Mouse (Mus musculus) CH12.LX (cell line): ENCODE data around the gene Oprd1. TPM values are rescaled to one million over a fixed set of nuclear protein-coding genes. Genes with fewer than 3 reads are reported as not detected.

Source experiments
- DNase-seq: peaks from one replicate; pipeline ENCODE4 v3.0.0-alpha.2; 2013; ENCODE audit errors: extremely low read depth
- H3K27ac ChIP-seq: 2 replicates; pipeline ENCODE4 v1.5.1; 2012; ENCODE audit warnings: low read depth, mild to moderate bottlenecking, control low read depth, moderate library complexity; ENCODE audit not compliant: insufficient read depth
- H3K27me3 ChIP-seq: replicated peaks from 2 replicates; pipeline ENCODE3; 2012; ENCODE audit warnings: inconsistent platforms
- H3K36me3 ChIP-seq, 2 experiments: replicated peaks in 1 of 2; 2 replicates each; pipeline versions ENCODE3 to v1.6.1; 2012; ENCODE audit warnings: inconsistent platforms in 1 of 2, low read length in 1 of 2, mild to moderate bottlenecking in 1 of 2, mixed read lengths in 1 of 2, moderate library complexity in 1 of 2; ENCODE audit not compliant: control insufficient read depth in 1 of 2, insufficient read depth in 1 of 2
- H3K4me1 ChIP-seq, 2 experiments: 2 replicates each; pipeline ENCODE4 v1.6.1; 2012; ENCODE audit warnings: inconsistent platforms in 1 of 2, moderate library complexity in 1 of 2; ENCODE audit not compliant: insufficient read depth in 2 of 2, control insufficient read depth in 1 of 2
- H3K4me2 ChIP-seq: 2 replicates; pipeline ENCODE4 v1.6.1; 2012; ENCODE audit warnings: low read depth, mild to moderate bottlenecking, control low read depth; ENCODE audit not compliant: poor library complexity, insufficient read depth, severe bottlenecking
- H3K4me3 ChIP-seq, 3 experiments: fragments of 150-350 bp in 1 of 3; sonication (generic) in 1 of 3; replicated peaks in 1 of 3; 2 replicates each; pipeline versions ENCODE3 to v1.5.1; 2011 to 2012; ENCODE audit warnings: low read depth in 2 of 3, low read length in 2 of 3, mild to moderate bottlenecking in 2 of 3, moderate library complexity in 2 of 3, control low read depth in 1 of 3, improper control_type of control experiment in 1 of 3, inconsistent platforms in 1 of 3, mixed read lengths in 1 of 3; ENCODE audit not compliant: poor library complexity in 1 of 3
- H3K79me2 ChIP-seq: replicated peaks from 2 replicates; pipeline ENCODE4 v1.6.1; 2012; ENCODE audit warnings: mild to moderate bottlenecking, moderate library complexity; ENCODE audit not compliant: control insufficient read depth, poor library complexity, insufficient read depth, severe bottlenecking; ENCODE audit errors: extremely low read depth
- H3K9ac ChIP-seq: 2 replicates; pipeline ENCODE4 v1.6.1; 2012; ENCODE audit warnings: low read depth, mild to moderate bottlenecking, control low read depth, moderate library complexity; ENCODE audit not compliant: insufficient read depth
- H3K9me3 ChIP-seq: replicated peaks from 2 replicates; pipeline ENCODE3; 2012; ENCODE audit warnings: low read length, inconsistent platforms, mixed read lengths
- CHD1 ChIP-seq: IDR thresholded peaks from 2 replicates; pipeline ENCODE4 v1.6.1; 2012; ENCODE audit warnings: low read depth, low read length, improper control_type of control experiment, inconsistent platforms
- GABPA ChIP-seq: IDR thresholded peaks from 2 replicates; pipeline ENCODE4 v1.6.1; 2012; ENCODE audit warnings: low read depth, low read length, improper control_type of control experiment, inconsistent platforms; ENCODE audit not compliant: insufficient replicate concordance
- HCFC1 ChIP-seq: IDR thresholded peaks from 2 replicates; pipeline ENCODE4 v1.6.1; 2012; ENCODE audit warnings: low read depth, mild to moderate bottlenecking, inconsistent platforms, low read length, improper control_type of control experiment
- IRF4 ChIP-seq: IDR thresholded peaks from 2 replicates; pipeline ENCODE4 v1.6.1; 2014; ENCODE audit warnings: low read depth, mild to moderate bottlenecking, inconsistent platforms, low read length, improper control_type of control experiment
- MAX ChIP-seq: IDR thresholded peaks from 2 replicates; pipeline ENCODE4 v1.6.1; 2011; ENCODE audit warnings: low read length, improper control_type of control experiment
- ZC3H11A ChIP-seq: IDR thresholded peaks from 2 replicates; pipeline ENCODE4 v1.6.1; 2012; ENCODE audit warnings: low read depth, mild to moderate bottlenecking, inconsistent platforms, low read length, improper control_type of control experiment
- ZMIZ1 ChIP-seq: IDR thresholded peaks from 2 replicates; pipeline ENCODE4 v1.6.1; 2012; ENCODE audit warnings: low read depth, mild to moderate bottlenecking, inconsistent platforms, low read length, improper control_type of control experiment
- dilution Hi-C: fragments of 300-500 bp; cut with MboI; formaldehyde crosslinking; loops from 2 replicates; pipeline ENCODE4 v1.14.3; 2020; ENCODE audit warnings: low sequenced_read_pairs; ENCODE audit not compliant: extremely low pct_unique_long_range_greater_than_20kb, extremely low pct_ligation_motif_present
- in situ Hi-C: fragments of 300-500 bp; cut with MboI; formaldehyde crosslinking; loops from 3 replicates; pipeline ENCODE4 v1.14.3; 2019; ENCODE audit warnings: low sequenced_read_pairs, low pct_ligation_motif_present, low pct_unique_long_range_greater_than_20kb, mixed read lengths
- polyA plus RNA-seq: library from polyadenylated mRNA; unstranded; fragments of >175 nt; gene quantifications from 2 replicates; pipeline ENCODE4 v1.2.1, GENCODE M21; 2012; ENCODE audit warnings: low read depth; ENCODE audit not compliant: insufficient read length
- total RNA-seq, 2 experiments: library from RNA; depleted of rRNA; stranded (reverse); fragments of 300-350 nt in 1 of 2; fragments of >200 nt in 1 of 2; gene quantifications; 2 replicates each; pipeline ENCODE4 v1.2.3; 2012 to 2014

Oprd1 gene
- total and polyA plus RNA-seq, 3 experiments = not detected

DNA sequence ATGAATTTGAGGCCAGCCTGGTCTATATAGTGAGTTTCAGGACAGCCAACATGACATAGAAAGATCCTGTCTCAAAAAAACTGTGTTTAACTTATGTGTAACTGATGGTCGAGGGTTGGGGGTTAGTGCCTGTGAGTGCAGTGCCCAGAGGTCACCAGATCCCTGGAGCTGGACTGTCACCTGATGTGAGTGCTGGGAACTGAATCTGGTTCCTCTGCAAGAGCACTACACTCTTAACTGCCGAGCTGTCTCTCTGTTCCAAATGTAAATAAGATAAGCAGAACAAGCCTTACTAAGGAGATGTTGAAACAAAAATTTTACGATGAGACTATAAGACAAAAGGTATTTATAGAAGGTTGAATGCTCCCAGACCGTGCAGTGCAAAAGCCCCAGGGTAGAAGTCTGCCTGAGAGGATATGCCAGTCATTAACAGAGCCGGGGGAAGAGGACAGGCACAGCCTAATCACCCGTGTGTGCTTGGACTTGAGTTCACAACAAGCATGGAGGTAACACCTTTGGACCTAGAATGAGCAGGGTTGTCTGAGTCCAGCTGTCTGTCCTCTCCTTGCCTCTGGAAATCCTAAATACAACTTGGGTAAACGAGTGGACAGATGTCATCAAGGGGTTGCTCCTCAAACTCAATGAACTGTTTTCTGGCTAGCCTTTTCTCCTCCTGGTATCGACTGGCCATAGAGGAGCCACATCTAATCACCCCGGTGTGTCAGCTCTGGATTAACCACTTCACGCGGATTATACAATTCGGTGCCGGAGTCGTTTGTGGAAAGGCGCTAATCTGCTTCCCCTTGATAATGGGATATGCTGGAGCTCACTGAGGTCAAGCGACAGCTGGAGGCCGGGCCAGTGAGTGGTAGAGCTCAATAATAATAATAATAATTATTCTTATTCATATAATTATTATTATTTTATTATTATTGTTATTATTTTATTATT, 81.1 kb downstream of the Oprd1 start:
- Histone ChIP-seq H3K27ac (no peak overlapping the region), H3K9me3 (no peaks in the 10 kb centered on the region), H3K36me3 (peaks cover 0 to 23% of the 10 kb centered on the region in 2 experiments), H3K9ac (no peak overlapping the region), H3K4me2 (no peak overlapping the region), H3K27me3 (no peaks in the 10 kb centered on the region), H3K79me2 (no peaks in the 10 kb centered on the region), H3K4me3 (no peak overlapping the region), H3K4me1 (no peaks in the 10 kb centered on the region)
- dilution Hi-C loops = no loop called here
- in situ Hi-C loops = no loop called here
- TF ChIP-seq MAX (no peak), ZC3H11A (no peak)
- DNase-seq = no peak

DNA sequence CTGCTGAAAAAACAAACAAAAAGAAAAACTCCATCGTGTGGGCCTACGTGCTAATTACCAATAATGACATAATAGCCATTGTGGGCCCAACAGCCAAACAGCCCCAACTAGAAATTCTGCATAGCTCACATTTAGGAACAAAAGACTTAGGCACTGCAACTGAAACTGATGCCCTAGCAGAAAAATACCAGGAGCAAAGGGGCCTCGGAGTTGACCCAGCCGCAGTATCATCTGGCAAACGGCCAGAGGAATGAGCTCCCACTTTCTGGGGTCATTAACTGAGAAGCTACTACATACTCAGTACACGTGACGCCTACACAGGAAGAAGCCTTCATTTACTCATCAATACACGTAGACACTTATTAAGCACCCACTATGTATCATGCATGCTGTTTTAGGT, 82.0 kb downstream of the Oprd1 start:
- TF ChIP-seq CHD1 = no peak
- no peak for TF ChIP-seq ZMIZ1
- TF ChIP-seq HCFC1 = no peak
- no peak for TF ChIP-seq GABPA
- no peak for TF ChIP-seq IRF4
- TF ChIP-seq MAX = no peak
- in situ Hi-C loops = no loop called here
- H3K36me3 ChIP-seq = peaks cover 0 to 17% of the 10 kb centered on the region in 2 experiments
- dilution Hi-C loops = no loop called here
- H3K27ac ChIP-seq = no peak overlapping the region
- H3K9me3 ChIP-seq = no peaks in the 10 kb centered on the region
- no peak overlapping the region for H3K9ac ChIP-seq
- H3K4me2 ChIP-seq = no peak overlapping the region
- H3K79me2 ChIP-seq = no peaks in the 10 kb centered on the region
- H3K4me1 ChIP-seq = no peaks in the 10 kb centered on the region
- no peaks in the 10 kb centered on the region for H3K27me3 ChIP-seq
- no peak overlapping the region for H3K4me3 ChIP-seq
- DNase-seq = no peak

Other genes with a start within 250 kb of the Oprd1 start
- not detected in 2 replicates for gene Tmem200b, start 222.7 kb downstream of the Oprd1 start, total RNA-seq (2012; rRNA removed)
- not detected in 2 replicates for gene Tmem200b, start 222.7 kb downstream of the Oprd1 start, total RNA-seq (2014; rRNA removed)
- gene Tmem200b, start 222.7 kb downstream of the Oprd1 start, polyA plus RNA-seq = not detected in 2 replicates
- 0.08 TPM in 2 replicates for gene Gm10300, start 69.8 kb downstream of the Oprd1 start, total RNA-seq (2012; rRNA removed)
- gene Gm10300, start 69.8 kb downstream of the Oprd1 start, total RNA-seq (2014; rRNA removed) = not detected in 2 replicates
- not detected in 2 replicates for gene Gm10300, start 69.8 kb downstream of the Oprd1 start, polyA plus RNA-seq
- 8.4 and 10.0 TPM in 2 replicates for gene Epb41, start 69.2 kb downstream of the Oprd1 start, total RNA-seq (2012; rRNA removed)
- gene Epb41, start 69.2 kb downstream of the Oprd1 start, total RNA-seq (2014; rRNA removed) = 6.0 and 7.1 TPM in 2 replicates
- 16.5 and 21.6 TPM in 2 replicates for gene Epb41, start 69.2 kb downstream of the Oprd1 start, polyA plus RNA-seq
- gene Ythdf2, start 67.8 kb upstream of the Oprd1 start, total RNA-seq (2012; rRNA removed) = 51.6 and 63.8 TPM in 2 replicates
- gene Ythdf2, start 67.8 kb upstream of the Oprd1 start, total RNA-seq (2014; rRNA removed) = 53.3 and 56.5 TPM in 2 replicates
- 78.3 and 79.4 TPM in 2 replicates for gene Ythdf2, start 67.8 kb upstream of the Oprd1 start, polyA plus RNA-seq
- 8.8 and 9.0 TPM in 2 replicates for gene Gmeb1, start 117.1 kb upstream of the Oprd1 start, total RNA-seq (2012; rRNA removed)
- gene Gmeb1, start 117.1 kb upstream of the Oprd1 start, total RNA-seq (2014; rRNA removed) = 7.9 and 8.2 TPM in 2 replicates
- gene Gmeb1, start 117.1 kb upstream of the Oprd1 start, polyA plus RNA-seq = 18.0 and 19.3 TPM in 2 replicates
- 29.8 and 40.2 TPM in 2 replicates for gene Taf12, start 129.9 kb upstream of the Oprd1 start, total RNA-seq (2012; rRNA removed)
- 74.7 and 86.1 TPM in 2 replicates for gene Taf12, start 129.9 kb upstream of the Oprd1 start, total RNA-seq (2014; rRNA removed)
- gene Taf12, start 129.9 kb upstream of the Oprd1 start, polyA plus RNA-seq = 47.8 and 53.5 TPM in 2 replicates
- 0.38 and 0.51 TPM in 2 replicates for gene Rab42, start 158.9 kb upstream of the Oprd1 start, total RNA-seq (2012; rRNA removed)
- gene Rab42, start 158.9 kb upstream of the Oprd1 start, total RNA-seq (2014; rRNA removed) = not detected in 2 replicates
- gene Rab42, start 158.9 kb upstream of the Oprd1 start, polyA plus RNA-seq = 0.31 TPM in 1 of 2 replicates, not detected in the other
- 71.5 and 86.5 TPM in 2 replicates for gene Trnau1ap, start 185.1 kb upstream of the Oprd1 start, total RNA-seq (2012; rRNA removed)
- 70.6 and 80.5 TPM in 2 replicates for gene Trnau1ap, start 185.1 kb upstream of the Oprd1 start, total RNA-seq (2014; rRNA removed)
- 60.7 and 64.4 TPM in 2 replicates for gene Trnau1ap, start 185.1 kb upstream of the Oprd1 start, polyA plus RNA-seq
- 93.6 and 126 TPM in 2 replicates for gene Rcc1, start 209.1 kb upstream of the Oprd1 start, total RNA-seq (2012; rRNA removed)
- 148 and 150 TPM in 2 replicates for gene Rcc1, start 209.1 kb upstream of the Oprd1 start, total RNA-seq (2014; rRNA removed)
- 149 and 170 TPM in 2 replicates for gene Rcc1, start 209.1 kb upstream of the Oprd1 start, polyA plus RNA-seq